Mouse (Mus musculus) MEL (cell line): ENCODE measurements around the gene Atxn7l1.

ENCODE experiments used
- CTCF ChIP-seq, 3 experiments: IDR thresholded peaks in 2 of 3; conservative IDR thresholded peaks in 1 of 3; 2 replicates each; pipeline ENCODE4 v1.5.1; 2011 to 2012; ENCODE audit warnings: low read length in 3 of 3, low read depth in 2 of 3, mild to moderate bottlenecking in 2 of 3, improper control_type of control experiment in 1 of 3, inconsistent platforms in 1 of 3, mixed read lengths in 1 of 3, moderate library complexity in 1 of 3; ENCODE audit not compliant: control insufficient read depth in 1 of 3, insufficient read depth in 1 of 3, poor library complexity in 1 of 3, severe bottlenecking in 1 of 3
- ELF1 ChIP-seq: IDR thresholded peaks from 2 replicates; pipeline ENCODE4 v1.6.1; 2014; ENCODE audit warnings: low read depth, mild to moderate bottlenecking, inconsistent platforms, low read length, improper control_type of control experiment, moderate library complexity
- EP300 ChIP-seq, 2 experiments: IDR thresholded peaks; 2 replicates each; pipeline ENCODE4 v1.6.1; 2011; ENCODE audit warnings: improper control_type of control experiment in 2 of 2, low read length in 2 of 2, low read depth in 1 of 2, mild to moderate bottlenecking in 1 of 2
- GATA1 ChIP-seq: IDR thresholded peaks from 2 replicates; pipeline ENCODE4 v1.6.1; 2011; ENCODE audit warnings: low read depth, low read length, improper control_type of control experiment
- JUND ChIP-seq: IDR thresholded peaks from 2 replicates; pipeline ENCODE4 v1.6.1; 2011; ENCODE audit warnings: low read depth, mild to moderate bottlenecking, improper control_type of control experiment, low read length
- MAFK ChIP-seq: IDR thresholded peaks from 2 replicates; pipeline ENCODE4 v1.6.1; 2011; ENCODE audit warnings: low read depth, mild to moderate bottlenecking, low read length, improper control_type of control experiment, borderline replicate concordance
- MAX ChIP-seq: IDR thresholded peaks from 2 replicates; pipeline ENCODE4 v1.6.1; 2011; ENCODE audit warnings: low read length, improper control_type of control experiment
- NRF1 ChIP-seq: IDR thresholded peaks from 2 replicates; pipeline ENCODE4 v1.6.1; 2014; ENCODE audit warnings: low read depth, mild to moderate bottlenecking, inconsistent platforms, low read length, improper control_type of control experiment, moderate library complexity; ENCODE audit not compliant: poor library complexity, insufficient read depth, severe bottlenecking
- POLR2A ChIP-seq, 2 experiments: IDR thresholded peaks; 2 replicates each; pipeline ENCODE4 v1.6.1; 2011 to 2012; ENCODE audit warnings: low read length in 2 of 2, mild to moderate bottlenecking in 2 of 2, control low read depth in 1 of 2, improper control_type of control experiment in 1 of 2, low read depth in 1 of 2, moderate library complexity in 1 of 2; ENCODE audit not compliant: control insufficient read depth in 1 of 2, insufficient read depth in 1 of 2, poor library complexity in 1 of 2
- TAL1 ChIP-seq: IDR thresholded peaks from 2 replicates; pipeline ENCODE4 v1.6.1; 2012; ENCODE audit warnings: mild to moderate bottlenecking, inconsistent platforms, low read length, moderate library complexity, mixed read lengths
- USF1 ChIP-seq: IDR thresholded peaks from 2 replicates; pipeline ENCODE4 v1.6.1; 2014; ENCODE audit warnings: low read depth, mild to moderate bottlenecking, inconsistent platforms, low read length, improper control_type of control experiment, moderate library complexity

- TF ChIP-seq CTCF (IDR thresholded peaks at IDR 0.05 in 2 of 3, conservative IDR thresholded peaks at IDR 0.05 in 1 of 3; ENCODE audit: control insufficient read depth in 1 of 3, insufficient read depth in 1 of 3, low read depth in 2 of 3, low read length in 3 of 3, poor library complexity in 1 of 3, severe bottlenecking in 1 of 3) (no peak), POLR2A (IDR thresholded peaks at IDR 0.05; ENCODE audit: control insufficient read depth in 1 of 2, insufficient read depth in 1 of 2, low read depth in 1 of 2, low read length in 2 of 2, poor library complexity in 1 of 2) (peak; percentile 49 to 81; a peak in 3 of 4 replicates), ELF1 (peak; percentile 73; the same call in 1 of the 2 replicates), EP300 (IDR thresholded peaks at IDR 0.05; ENCODE audit: low read depth in 1 of 2, low read length in 2 of 2) (peak in 1 of 2 experiments; percentile 85; a peak in 2 of 4 replicates), JUND (no peak), MAX (peak; percentile 88), MAFK (no peak), TAL1 (0 out of 2 replicates have a peak, but pooled peaks have one; percentile 3), NRF1 (no peak), GATA1 (no peak), USF1 (no peak)
Measured at GRCm38 (mm10) chr12:33314924-33315643, 167.6 kb downstream of the Atxn7l1 start.
